Mouse (Mus musculus) urinary bladder, postnatal 4 days (tissue): ENCODE measurements at regions not wholly inside any gene's neighbourhood (a gene's known extent, or its start where the extent isn't known, plus 50 kb on each side); places are given as distances from the start of the nearest gene placed in this dataset.
"Not testable (repeated sequence)": the region's sequence is repeated elsewhere in the genome, so short reads cannot be mapped to it uniquely, and the experiment has no call there.

Experiments
- DNase-seq, 2 experiments: peaks; one replicate each; pipeline ENCODE4 v3.0.0; 2021 to 2022; ENCODE audit warnings: low spot score in 2 of 2

GRCm38 (mm10) chr14:53134783-53135182 is 639.2 kb upstream of the Olfr1507 start:
- not testable (repeated sequence) for DNase-seq

DNA sequence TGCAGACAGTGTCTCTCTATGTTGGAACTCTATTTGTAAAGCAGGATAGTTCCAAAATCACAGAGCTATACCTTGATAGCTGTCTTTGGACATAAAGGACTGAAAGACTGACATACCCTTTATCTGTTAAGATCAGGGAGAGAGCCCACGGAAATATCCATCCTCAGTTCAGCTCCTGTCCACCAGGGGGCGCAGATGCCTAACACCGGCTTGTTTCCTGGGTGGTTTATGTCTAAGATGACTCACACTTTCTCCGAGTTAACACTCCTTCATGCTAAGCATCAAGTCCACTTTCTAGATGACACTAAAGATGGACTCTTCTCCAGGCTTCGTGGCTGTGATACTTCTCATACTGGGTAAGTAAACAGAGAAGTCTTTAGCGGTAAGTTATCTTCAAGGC is 636.8 kb upstream of the Olfr1507 start:
- DNase-seq = not testable (repeated sequence)

DNA sequence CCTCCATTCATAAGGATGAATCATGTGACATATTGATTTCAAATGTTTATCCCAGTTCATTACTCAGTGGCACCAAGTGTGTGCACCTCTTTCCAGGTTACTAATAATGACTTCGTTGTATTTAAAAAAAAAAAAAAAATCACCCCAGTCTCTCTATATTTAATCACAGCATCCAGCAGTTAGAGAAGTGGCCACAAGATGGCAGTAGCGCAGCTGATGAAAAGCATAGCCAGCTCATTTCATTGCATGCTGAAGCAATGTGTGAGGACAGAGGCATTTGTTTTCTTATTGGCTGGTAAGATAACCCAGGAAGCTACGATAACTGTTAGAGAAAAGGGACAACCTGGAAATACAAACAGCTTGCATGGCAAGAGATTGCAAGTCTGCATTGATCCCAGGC is 626.2 kb upstream of the Olfr1507 start:
- not testable (repeated sequence) for DNase-seq

DNA sequence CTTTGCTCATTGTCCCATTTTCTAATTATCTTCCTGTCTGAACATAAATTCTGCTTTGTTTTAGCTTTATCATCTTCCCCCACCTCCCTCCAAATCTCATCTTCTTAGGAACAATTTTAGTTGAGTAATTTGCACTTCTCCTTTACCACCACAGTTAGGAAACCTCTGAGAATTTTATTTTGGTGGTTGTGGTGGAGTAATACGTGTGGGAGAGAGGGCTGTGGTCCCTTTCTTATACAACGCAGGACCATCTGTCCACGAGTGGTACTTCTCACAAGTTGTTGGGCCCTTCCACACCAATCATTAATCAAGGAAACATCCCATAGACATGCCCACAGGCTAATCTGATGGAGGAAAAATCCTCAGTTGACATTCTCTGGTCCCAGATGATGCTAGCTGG is 614.2 kb upstream of the Olfr1507 start:
- DNase-seq = not testable (repeated sequence)

DNA sequence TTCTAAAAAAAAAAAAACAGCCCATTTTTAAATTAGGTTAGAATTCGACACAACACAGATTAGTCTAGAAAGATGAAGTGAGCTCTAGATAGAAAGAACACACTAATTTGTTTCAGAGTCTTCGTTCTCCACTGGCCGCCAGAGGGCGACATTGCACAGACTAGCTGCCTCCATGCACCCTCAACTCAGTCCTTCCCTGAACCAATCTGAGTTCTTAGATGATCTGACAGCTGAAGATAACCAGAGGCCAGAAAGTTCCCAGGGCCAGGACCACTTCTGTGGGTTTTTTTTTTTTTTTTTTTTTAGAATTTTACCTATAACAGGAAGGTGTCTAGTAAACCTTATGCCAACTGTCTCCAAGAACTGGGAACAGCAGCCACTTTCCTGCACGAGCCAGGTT is 605.8 kb upstream of the Olfr1507 start:
- not testable (repeated sequence) for DNase-seq

- not testable (repeated sequence) for DNase-seq
Observed at GRCm38 (mm10) chr14:53090921-53091320, 595.4 kb upstream of the Olfr1507 start.

GRCm38 (mm10) chr14:53081853-53082252 is 586.3 kb upstream of the Olfr1507 start:
- not testable (repeated sequence) for DNase-seq

DNA sequence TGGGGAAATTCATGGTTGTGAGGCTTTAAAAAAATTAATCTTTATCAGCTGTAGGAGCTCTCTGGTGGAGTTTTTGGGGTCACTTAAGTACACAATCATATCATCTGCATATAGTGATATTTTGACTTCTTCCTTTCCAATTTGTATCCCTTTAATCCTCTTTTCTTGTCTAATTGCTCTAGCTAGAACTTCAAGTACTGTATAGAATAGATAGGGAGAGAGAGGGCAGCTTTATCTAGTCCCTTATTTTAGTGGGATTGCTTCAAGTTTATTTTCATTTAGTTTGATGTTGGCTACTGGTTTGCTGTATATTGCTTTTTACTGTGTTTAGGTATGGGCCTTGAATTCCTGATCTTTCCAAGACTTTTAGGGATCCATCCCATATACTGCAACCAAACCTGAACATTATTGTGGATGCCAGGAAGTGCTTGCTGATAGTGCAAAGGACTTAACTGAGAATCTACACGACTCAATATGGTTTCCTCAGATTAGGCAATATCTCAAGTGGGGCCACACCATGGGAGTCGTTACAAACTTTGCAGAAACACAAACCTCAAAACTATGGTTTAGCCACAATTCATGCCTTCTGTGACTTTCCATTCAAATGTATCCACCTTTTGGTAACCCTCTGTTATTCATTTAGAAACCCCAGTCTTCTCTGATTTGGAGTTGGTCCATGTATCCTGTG is 585.6 kb upstream of the Olfr1507 start:
- DNase-seq = not testable (repeated sequence)

DNA sequence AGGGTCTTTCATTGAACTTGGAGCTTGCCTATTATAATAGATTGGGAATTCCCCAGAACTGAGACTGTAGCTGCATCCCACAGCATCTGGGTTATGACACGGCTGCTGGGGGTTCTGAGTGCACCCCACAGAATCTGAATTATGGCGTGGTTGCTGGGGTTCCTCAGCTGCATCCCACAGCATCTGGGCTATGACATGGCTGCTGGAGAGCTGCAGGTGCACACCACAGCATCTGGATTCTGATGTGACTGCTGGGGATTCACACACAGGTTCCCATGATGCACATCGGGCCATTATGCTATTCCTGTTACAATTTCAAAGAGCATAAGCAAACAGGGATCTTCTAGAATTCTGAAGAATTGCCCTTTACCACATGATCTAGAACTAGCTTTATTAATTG is 585.0 kb upstream of the Olfr1507 start:
- not testable (repeated sequence) for DNase-seq

DNA sequence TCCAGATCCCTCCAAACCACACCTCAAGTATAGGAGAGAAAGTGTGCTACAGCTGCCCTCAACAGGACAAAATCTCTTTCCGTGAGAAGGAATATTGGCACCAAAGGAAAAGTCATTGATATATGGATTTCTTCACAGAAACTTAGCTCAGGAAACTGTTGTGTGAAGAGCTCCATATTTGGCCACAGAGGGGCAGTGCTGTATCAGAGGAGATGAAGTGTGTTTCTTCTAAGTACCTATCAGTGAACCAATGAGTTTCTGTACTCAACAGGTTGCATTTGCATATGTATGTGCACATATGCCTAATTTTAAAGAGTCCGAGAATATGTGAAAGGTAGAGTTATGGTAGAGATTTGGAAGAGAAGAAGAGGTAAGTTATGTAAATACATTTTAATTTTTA is 580.4 kb upstream of the Olfr1507 start:
- not testable (repeated sequence) for DNase-seq

- DNase-seq = not testable (repeated sequence)
Observed at GRCm38 (mm10) chr14:53073126-53073525, 577.6 kb upstream of the Olfr1507 start.

GRCm38 (mm10) chr14:53072502-53072901 is 577.0 kb upstream of the Olfr1507 start:
- not testable (repeated sequence) for DNase-seq

DNA sequence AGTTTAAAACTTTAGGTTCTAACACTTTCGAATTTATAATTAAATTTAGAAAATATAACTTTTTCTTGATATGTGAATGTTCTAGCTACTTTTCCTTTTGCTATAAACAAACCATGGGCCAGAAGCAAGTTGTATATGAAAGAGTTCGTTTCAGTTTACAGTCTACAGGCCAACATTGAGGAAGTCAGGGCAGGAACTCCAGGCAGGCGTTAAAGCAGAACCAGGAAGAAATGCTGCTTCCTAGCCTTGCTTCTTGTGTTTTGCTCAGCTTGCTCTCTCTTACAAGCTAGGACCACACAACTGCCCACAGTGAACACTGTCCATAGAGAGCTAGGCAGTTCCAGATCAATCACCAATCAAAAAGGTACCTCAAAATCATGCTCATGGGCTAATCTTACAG is 558.9 kb upstream of the Olfr1507 start:
- not testable (repeated sequence) for DNase-seq

DNA sequence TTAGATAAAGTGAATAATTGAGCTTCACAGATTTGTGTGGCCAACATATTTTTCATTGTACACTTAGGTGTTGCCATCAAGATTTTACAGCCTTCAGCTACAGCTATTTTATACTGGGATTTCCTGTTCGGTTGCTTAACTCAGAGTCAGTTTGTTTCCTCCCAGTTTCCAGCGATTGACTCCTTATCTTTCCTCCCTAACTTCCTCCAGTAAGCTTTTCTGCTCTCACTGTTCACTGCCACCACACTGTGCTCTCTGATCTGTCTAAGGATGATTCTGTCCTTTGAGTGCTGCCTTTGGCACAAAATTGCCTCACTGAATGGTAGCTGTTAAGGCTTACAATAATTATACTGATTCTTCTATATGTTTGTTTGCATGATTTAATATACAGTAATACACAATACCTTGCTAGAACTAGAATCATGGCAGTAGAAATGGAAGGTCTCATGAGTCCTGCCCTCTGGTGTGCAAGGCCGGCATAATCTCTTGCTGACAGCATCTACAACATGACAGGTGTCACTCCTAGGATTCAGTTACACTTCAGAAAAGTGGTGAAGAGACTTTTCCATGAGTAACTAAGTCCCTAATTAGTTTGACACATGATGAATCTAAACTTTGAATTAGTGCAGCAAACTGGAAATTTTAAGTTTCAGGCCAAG is 558.0 kb upstream of the Olfr1507 start:
- not testable (repeated sequence) for DNase-seq

- not testable (repeated sequence) for DNase-seq
Observed at GRCm38 (mm10) chr14:53047683-53048082, 552.1 kb upstream of the Olfr1507 start.

- not testable (repeated sequence) for DNase-seq
Observed at GRCm38 (mm10) chr14:53046975-53047374, 551.4 kb upstream of the Olfr1507 start.

GRCm38 (mm10) chr14:53045331-53045730 is 549.8 kb upstream of the Olfr1507 start:
- not testable (repeated sequence) for DNase-seq

- DNase-seq = not testable (repeated sequence)
Observed at GRCm38 (mm10) chr14:53044101-53044500, 548.6 kb upstream of the Olfr1507 start.

DNA sequence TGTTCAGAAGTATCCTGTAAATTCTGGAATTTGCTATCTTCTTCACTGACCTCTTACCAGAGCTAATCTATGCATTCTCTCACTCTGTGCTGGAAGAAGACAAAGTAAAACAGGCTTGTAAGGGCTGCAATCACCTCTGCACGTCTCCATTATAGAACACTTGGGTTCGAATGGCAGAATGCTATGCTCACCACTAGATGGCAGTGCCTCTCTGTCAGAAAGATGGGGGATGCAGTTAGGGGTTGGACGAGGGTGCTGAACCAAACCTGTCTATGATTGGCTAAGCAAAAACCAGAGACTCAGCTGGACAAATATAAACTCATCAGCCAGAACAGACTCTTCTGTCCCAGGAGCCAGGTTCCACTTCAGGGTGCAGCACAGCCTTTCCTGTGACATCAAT is 546.5 kb upstream of the Olfr1507 start:
- DNase-seq = not testable (repeated sequence)

- not testable (repeated sequence) for DNase-seq
Observed at GRCm38 (mm10) chr14:53039475-53039874, 543.9 kb upstream of the Olfr1507 start.

DNA sequence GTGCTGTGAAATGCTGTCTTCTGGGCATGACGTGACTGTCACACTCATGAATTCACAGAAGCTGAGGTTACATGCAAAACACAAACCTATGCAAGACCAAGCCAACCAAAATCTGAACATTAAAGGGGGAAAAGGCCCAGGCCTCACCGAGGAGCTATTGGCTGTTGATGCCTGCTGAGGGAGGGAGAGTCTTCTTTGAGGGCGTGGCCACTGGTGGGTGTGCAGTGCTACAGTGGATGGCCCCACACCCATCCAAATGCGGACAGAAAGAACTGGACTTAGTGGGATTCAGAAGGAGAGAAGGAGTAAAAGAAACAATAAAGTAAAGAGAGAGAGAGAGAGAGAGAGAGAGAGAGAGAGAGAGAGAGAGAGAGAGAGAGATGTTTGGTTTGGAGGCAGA is 539.4 kb upstream of the Olfr1507 start:
- not testable (repeated sequence) for DNase-seq

GRCm38 (mm10) chr14:53033221-53033620 is 537.7 kb upstream of the Olfr1507 start:
- not testable (repeated sequence) for DNase-seq

GRCm38 (mm10) chr14:53032498-53032897 is 536.9 kb upstream of the Olfr1507 start:
- DNase-seq = not testable (repeated sequence)
